Mouse (Mus musculus): ENCODE data around the gene Lyg2.

DNA sequence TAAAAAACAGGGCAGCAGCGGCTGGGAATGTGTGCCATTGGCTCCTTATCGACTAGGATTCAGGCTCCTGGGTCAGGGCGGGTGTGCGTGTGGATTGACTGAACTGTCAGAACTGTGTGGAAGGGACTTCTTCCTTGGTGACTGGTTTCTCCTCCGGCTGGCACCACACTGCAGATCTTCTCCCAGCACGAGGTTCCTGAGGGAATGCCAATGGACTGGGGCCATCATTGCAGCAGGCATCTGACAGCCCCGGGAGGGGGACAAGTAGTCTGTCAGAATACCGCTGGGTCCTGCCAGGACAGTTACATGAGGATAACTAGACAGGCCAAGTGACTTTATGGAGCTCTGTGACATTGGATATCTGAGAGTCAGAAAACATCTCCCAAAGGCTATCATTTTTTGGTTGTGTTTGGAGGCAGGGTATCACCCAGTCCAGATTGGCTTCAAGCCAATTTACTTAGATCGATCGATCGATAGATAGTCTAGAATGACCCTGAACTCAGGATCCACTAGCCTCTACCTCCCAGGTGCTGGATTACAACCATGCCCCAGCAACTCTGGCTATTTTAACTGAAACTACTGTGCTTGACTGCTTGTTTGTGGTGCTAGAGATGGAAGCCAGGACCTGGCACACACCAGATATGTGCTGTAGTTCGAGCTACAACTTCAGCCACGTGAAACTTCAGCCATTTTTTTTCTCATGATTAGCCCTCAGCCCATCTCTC is 38.4 kb downstream of the Lyg2 start:
- TF ChIP-seq CTCF (IDR thresholded peaks at IDR 0.05; ENCODE audit: borderline replicate concordance, control insufficient read depth, extremely low read depth, insufficient read depth, low read length, poor library complexity) (no peak), POLR2A (IDR thresholded peaks at IDR 0.05; ENCODE audit: control insufficient read depth, extremely low read depth, insufficient read depth, low read length, poor library complexity) (no peak)
